Mouse (Mus musculus) retina, postnatal 7 days (tissue): ENCODE data around the gene Psma7.

Experiments
- DNase-seq: peaks from one replicate; pipeline ENCODE4 v3.0.0-alpha.2; 2012; ENCODE audit warnings: low read depth, low spot score

Psma7 gene

GRCm38 (mm10) chr2:180042858-180043515 lies 754 bp upstream of the Psma7 start:
- DNase-seq = peak; percentile 57

DNA sequence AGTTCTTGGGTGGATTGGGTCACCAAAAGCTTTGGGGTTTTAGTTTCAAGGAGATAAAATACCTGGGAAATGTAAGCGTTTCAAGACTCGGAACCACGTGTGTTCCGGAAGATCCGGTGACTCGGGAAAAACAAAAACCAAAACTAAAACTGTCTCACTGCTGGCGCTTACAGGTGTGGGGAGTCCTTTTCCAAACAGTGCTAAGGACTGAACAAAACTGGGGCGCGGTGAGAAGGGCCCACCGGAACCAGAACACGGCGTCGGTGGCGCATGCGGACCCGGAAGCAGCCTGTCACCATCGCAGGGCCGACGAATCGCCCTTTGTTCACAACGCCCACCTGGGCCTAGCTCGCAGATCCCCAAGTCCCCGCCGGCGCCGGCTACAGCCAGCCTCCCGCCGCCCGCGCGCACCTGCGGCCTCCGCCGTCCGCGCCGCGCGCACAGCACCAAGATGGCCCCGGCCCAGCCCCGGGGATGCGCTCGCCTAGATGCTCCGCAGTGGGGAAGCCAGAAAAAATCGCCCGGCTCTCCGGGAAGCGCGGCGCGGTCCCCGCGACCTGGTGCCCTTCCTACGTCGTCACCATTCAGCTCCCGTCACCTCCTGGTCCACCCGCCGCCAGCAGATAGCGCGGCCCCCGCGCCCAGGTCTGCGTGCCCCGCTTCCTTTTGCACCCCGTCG lies 517 bp downstream of the Psma7 start:
- DNase-seq = no peak

DNA sequence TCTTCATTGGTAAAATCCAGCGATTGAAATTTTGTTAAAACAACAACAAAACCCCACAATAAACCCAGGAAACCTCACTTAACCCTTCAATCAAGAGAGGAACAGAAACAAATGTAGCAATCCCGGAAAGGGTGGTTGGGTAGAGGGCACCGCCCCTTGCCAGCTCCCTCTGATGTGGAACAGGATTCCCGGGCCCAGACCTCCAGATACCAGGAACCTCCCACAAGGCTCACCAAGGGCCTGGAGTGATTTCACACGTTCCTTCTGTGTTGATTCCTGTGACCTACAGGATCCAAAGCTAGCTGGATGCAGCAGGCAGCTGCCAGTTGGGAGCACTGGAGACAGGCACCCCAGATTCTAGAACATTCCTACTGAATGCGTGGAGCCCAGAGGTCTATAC lies 1.8 kb downstream of the Psma7 start:
- no peak for DNase-seq

DNA sequence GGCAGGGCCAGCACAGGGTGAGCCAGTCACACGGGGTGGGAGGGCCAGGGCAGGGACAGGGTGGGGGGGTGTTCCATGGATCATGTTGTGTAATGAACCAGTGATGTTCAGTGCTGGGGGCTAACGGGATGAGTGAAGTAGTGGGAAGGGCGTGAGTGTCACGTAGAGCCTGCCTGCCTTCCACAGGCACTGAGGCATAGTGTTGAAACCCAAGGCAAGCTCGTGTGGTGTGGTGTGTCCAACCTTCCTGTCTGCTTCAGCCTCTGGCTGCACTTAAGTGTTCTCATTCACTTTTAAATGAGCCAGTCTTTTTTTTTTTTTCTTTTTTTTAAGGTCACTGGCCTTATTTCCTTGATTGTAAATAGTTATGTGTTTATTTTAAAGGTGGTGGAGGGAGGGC lies 7.5 kb downstream of the Psma7 start:
- DNase-seq = no peak

DNA sequence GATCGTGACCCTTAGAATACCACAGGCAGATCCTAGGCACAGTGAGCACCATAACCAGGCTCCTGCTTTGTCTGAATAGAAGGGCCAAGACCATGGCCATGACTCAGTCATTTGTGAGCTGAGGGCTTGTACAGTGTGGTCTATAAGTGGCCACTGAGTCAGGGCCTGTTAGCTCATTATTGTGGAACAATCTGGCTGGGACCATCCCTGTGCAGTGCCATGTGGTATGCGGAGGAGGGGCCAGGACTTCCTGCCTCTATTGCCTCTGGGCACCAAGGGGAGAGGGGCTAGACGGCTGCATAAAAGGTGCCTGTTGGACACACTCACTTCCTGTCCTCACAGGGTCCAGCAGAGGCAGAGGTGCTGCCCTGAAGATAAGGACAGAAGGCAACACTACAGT lies 8.3 kb downstream of the Psma7 start:
- DNase-seq = no peak

DNA sequence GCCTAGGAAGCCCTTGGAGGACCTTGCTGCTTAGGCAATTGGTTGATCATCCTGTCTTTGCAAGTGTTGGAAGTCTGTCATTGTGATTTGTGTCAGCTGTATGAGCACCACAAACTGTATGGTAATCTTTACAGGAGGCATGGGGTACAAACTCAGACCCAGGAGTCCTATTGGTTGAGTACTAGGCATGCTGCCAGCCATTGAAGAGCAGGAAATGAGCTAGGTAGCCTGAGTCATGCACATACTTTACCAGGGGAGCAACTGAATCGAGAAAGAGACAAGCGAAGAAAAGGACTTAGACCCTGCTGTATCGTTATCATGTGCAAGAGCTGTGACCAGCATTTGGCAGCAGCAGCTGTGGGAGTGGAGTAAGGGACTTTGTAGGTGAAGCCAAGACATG lies 9.3 kb downstream of the Psma7 start:
- DNase-seq = no peak

GRCm38 (mm10) chr2:180031270-180031669 lies 11.0 kb downstream of the Psma7 start:
- DNase-seq = no peak

GRCm38 (mm10) chr2:180027768-180028167 lies 14.5 kb downstream of the Psma7 start:
- DNase-seq = no peak

DNA sequence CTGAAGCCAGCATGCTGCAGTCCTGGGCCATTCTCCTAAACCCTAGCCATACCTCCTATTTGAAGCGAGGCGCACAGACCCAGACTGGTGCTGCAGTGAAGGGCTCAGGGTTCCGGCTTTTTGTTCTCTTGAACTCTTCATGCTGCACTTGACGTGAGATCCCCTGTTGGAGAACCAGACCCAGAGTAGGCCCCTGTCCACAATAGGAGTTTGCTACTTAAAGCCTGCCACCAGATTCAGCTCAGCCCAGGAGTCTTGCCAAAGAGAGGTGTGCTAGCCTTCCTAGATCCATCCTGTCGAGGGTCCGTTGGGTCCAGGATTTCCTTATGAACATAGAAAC lies 16.4 kb downstream of the Psma7 start:
- no peak for DNase-seq

DNA sequence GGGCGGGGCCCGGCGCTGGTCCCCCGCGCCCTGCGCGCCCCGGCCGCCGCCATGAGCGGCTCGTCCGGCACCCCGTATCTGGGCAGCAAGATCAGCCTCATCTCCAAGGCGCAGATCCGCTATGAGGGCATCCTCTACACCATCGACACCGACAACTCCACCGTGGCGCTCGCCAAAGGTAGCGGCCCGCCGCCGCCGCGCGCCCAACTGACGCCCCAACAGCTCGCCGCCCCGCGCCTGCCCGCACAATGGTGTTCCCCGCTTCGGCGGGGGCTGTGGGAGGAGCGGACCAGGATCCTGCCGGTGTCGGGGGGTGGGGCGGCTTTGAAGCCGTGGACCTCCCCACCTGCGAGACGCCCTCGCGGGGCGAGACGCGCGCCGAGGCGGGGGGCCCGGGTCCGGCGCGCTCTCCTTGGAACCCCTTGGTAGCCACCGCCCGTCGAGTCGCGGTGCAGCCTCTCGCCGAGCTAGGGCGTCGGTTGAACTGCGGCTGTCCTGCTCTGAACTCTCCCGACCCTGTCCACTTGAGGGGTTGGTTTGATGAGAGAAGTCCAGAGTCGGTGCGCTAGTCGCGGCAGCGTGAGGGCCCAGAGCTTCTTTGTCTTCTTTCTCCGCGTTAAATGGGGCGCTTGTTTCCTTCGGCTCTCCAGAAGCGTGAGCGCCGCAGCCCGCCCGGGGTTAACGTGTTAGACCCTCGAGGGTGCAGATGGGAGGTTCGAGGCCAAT lies 16.9 kb downstream of the Psma7 start:
- DNase-seq = no peak

- DNase-seq = peak; percentile 98
Observed at GRCm38 (mm10) chr2:180024401-180025098, 17.7 kb downstream of the Psma7 start, which contains the start of gene Lsm14b. Lsm14b (plus strand) TSS chr2:180024987.

- DNase-seq = no peak
Observed at GRCm38 (mm10) chr2:180022751-180023150, 19.5 kb downstream of the Psma7 start.

- DNase-seq = no peak
Observed at GRCm38 (mm10) chr2:180020919-180021318, 21.3 kb downstream of the Psma7 start.

DNA sequence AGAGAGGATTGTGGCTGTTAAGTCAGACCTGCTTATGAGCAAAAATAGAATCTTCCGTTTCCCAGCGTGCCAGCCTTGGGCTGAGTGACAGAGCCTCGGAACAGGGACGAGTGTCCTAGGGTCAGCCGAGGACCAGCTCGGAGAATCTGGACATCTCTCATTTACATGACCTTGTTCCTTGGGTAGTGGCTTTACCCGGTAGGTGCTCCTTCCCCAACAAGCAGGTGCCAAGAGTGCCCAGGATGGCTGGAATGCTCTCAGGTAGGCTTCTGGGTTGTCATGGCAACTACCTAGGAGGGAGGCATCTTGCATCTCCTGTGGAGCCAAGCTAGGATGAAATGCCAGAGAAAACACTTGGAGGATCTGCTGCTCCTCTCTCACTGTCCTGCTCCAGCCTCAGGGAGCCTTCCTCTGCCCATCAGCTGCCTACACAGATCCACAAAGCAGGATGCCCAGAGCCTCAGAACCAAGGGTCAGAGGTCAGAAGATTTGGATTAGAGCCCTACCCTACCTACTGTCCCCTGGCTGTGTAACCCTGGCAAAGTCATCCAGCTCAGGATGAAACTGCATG lies 22.1 kb downstream of the Psma7 start:
- DNase-seq = no peak

GRCm38 (mm10) chr2:180018573-180018972 lies 23.7 kb downstream of the Psma7 start:
- no peak for DNase-seq

DNA sequence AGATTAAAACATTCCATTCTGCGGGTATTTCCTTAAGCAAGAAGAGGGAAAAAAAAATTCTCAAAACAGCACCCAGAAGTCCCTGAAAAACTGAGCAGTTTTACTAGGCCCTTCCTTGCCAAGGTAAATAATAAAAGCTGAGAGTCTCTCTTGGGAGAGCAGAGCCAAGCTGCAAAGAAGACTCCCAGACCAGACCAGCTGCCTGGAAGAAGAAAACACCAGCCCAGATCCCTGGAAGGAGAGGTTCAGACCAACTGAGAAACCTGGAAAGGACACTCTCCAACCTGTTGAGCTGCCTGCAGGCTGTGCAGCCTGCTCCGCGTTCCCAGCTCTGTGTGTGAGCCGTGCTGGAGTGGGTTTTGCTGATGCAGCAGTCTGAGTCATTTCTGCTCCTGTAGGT lies 24.6 kb downstream of the Psma7 start:
- DNase-seq = no peak

- DNase-seq = no peak
Observed at GRCm38 (mm10) chr2:180013686-180014085, 28.5 kb downstream of the Psma7 start.

DNA sequence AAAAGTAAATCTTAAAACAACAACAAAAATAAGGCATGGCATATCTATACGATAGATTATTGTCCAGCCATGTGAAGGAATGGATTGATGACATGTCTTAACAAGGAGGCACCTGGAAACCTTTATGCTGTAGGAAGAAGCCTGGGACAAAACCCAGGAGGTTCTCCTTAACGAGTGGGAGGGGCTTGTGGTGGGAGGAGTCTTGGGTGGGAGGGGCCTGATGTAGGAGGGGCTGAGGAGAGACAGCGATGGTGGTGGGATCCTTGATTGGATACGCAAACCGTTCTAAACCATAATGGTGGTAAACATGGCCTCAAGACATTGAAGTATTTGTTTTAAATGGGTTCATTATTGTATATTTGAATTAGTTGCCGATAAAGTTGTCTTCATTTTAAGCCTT lies 30.9 kb downstream of the Psma7 start:
- no peak for DNase-seq

DNA sequence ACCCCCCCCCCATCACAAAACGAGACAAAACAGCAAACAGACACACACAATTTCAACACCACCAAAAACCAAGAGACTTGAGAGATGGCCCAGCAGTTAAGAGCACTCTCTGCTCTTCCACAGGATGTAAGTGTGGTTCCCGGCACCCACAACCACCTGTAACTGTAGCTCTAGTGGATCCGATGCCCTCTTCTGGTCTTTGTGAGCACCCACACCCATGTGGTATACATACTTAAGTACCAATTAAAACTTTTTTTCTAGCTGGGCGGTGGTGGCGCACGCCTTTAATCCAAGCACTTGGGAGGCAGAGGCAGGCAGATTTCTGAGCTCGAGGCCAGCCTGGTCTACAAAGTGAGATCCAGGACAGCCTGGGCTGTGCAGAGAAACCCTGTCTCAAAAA lies 31.5 kb downstream of the Psma7 start:
- DNase-seq = no peak

DNA sequence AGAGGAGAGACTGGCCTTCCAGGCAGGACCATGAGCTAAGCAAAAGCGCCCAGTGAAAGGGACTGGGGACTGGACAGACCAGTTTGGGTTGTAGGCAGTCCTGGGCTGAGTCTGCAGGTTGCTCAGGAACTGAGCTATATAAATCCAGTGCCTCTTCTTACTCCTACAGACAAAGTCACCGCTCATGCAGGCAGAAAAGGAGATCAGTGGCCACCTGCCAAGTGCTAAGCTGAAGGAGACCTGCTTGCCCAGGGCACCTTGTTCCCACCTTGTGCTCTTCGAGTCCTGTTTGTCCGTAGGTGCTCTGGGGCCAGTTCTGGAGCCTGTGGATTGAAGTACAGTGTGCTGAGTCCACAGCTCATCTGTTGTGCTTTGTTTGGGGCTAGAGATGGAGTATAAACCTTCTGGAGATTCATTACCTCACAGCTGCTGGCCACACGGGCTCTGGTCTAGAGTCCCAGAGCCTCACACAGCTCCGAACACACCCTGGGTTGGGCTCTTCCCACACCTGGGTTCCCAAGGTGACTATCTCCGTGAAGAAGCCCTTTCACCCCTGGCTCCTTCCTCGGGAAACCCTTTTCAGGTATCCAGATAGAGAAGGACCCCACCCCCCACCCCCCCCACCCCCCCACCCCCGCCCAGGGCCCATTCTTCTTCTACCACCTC lies 35.7 kb downstream of the Psma7 start:
- no peak for DNase-seq

DNA sequence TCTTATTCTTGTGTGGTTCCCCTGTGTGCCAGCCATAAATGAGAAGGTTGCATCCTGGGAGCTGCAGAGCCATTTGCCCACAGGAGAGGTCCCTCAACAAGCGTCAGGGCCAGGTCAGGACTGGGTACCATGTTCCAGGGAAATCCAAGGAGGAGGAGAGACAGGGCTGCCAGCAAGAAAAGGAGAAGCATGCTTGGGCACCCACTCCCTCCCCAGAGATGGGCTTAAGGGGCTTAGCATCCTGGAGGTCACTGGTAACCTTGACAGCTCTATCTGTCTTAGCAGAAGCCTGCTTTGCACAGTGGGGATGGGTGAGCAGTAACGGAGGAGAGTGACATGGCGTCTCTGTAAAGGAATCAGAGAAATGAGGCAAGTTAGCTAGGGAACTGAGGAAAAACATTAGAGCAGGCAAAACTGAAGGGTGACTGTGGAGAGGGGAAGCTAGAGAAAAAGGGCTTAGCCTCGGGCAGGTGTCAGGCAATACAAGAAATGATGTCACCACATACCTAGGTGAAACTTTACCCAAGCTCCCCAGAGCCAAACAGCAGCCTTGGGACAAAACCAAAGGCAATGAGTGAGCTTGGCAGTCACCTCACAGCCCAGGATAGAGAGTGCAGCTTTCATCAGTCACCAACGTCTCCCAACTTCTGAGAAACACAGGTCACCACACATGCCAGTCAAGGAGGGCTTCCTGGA lies 36.4 kb downstream of the Psma7 start:
- peak; percentile 44 for DNase-seq
